Mouse (Mus musculus) hindbrain, embryonic 13.5 days (tissue): ENCODE measurements around the gene Tmem131. TPM values are rescaled to one million over a fixed set of nuclear protein-coding genes. Genes with fewer than 3 reads are reported as not detected.

Experiments used
- ATAC-seq: fragments of 200-750 bp; cut with Nextera tagmentation; 2 replicates; pipeline ENCODE4 v1.8.0; 2017; ENCODE audit warnings: moderate TSS enrichment; ENCODE audit not compliant: low FRiP score
- H3K27ac ChIP-seq: fragments of 300-500 bp; sonication (generic); 2 replicates; pipeline ENCODE4 v1.5.1; 2015; ENCODE audit warnings: inconsistent platforms, mild to moderate bottlenecking, moderate library complexity
- H3K27me3 ChIP-seq: fragments of 300-500 bp; sonication (generic); 2 replicates; pipeline ENCODE4 v1.6.1; 2015; ENCODE audit warnings: mild to moderate bottlenecking, inconsistent platforms
- H3K36me3 ChIP-seq: fragments of 300-500 bp; sonication (generic); 2 replicates; pipeline ENCODE4 v1.6.1; 2015; ENCODE audit warnings: mild to moderate bottlenecking, inconsistent platforms
- H3K4me1 ChIP-seq: fragments of 300-500 bp; sonication (generic); replicated peaks from 2 replicates; pipeline ENCODE4 v1.6.1; 2015; ENCODE audit warnings: inconsistent platforms
- H3K4me2 ChIP-seq: fragments of 300-500 bp; sonication (generic); 2 replicates; pipeline ENCODE4 v1.6.1; 2015; ENCODE audit warnings: inconsistent platforms, mild to moderate bottlenecking, moderate library complexity
- H3K4me3 ChIP-seq: fragments of 300-500 bp; sonication (generic); 2 replicates; pipeline ENCODE4 v1.5.1; 2015; ENCODE audit warnings: mild to moderate bottlenecking, inconsistent platforms
- H3K9ac ChIP-seq: fragments of 300-500 bp; sonication (generic); 2 replicates; pipeline ENCODE4 v1.6.1; 2015; ENCODE audit warnings: mild to moderate bottlenecking, inconsistent platforms
- H3K9me3 ChIP-seq: fragments of 300-500 bp; sonication (generic); 2 replicates; pipeline ENCODE4 v1.6.1; 2016; ENCODE audit warnings: inconsistent platforms
- WGBS: fragments of 180-500 bp; shearing (Covaris S2); methylation state at CpG from one replicate; pipeline ENCODE4 v1.1.7; 2015; 5-methylcytosine and 5-hydroxymethylcytosine counted together
- polyA plus RNA-seq: library from polyadenylated mRNA; unstranded; fragments of >200 nt; fragmentation: Nextera tagmentation; extraction: Ambion mirVana; gene quantifications from 2 replicates; pipeline ENCODE4 v1.2.1, GENCODE M21; 2015

Gene Tmem131
- polyA plus RNA-seq, 1 experiment from 2014 or later: 11.6 TPM

DNA sequence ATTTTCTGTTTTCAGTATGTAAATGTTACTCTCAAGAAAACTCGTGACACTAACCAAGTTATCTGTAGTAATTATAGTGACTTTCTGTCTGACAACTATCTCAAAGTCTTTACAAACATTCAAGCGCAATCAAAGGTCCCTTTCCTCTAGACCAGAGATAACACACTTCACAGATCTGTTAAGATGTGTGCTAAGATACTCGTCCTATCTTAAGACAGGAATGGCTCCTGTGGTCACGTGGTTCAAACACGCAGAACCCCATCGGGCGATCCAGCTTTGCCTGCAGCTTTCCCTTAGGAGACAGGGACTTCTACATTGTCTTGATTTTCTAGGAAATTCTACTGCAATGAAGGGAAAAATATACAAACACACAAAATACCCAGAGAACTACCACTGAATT lies 6.9 kb downstream of the Tmem131 start:
- ATAC-seq: no peak
- Histone ChIP-seq H3K4me3 (no peak overlapping the region), H3K27me3 (no peaks in the 10 kb centered on the region), H3K36me3 (no peaks in the 10 kb centered on the region), H3K4me1 (peaks cover 46% of the 10 kb centered on the region), H3K9me3 (no peaks in the 10 kb centered on the region), H3K9ac (no peak overlapping the region), H3K27ac (no peak overlapping the region), H3K4me2 (0 out of 2 replicates have a peak overlapping the region, but pooled peaks have one; percentile 82)
- WGBS: 88% methylated on average over 7 of the region's 7 CpGs

GRCm38 (mm10) chr1:36934778-36935177 lies 8.7 kb downstream of the Tmem131 start:
- H3K27me3 ChIP-seq: no peaks in the 10 kb centered on the region
- no peaks in the 10 kb centered on the region for H3K36me3 ChIP-seq
- H3K9ac ChIP-seq: no peak overlapping the region
- H3K4me2 ChIP-seq: no peak overlapping the region
- 73% methylated on average over 6 of the region's 6 CpGs for WGBS
- H3K27ac ChIP-seq: no peak overlapping the region
- no peak overlapping the region for H3K4me3 ChIP-seq
- peaks cover 40% of the 10 kb centered on the region for H3K4me1 ChIP-seq
- no peak for ATAC-seq
- H3K9me3 ChIP-seq: no peaks in the 10 kb centered on the region

DNA sequence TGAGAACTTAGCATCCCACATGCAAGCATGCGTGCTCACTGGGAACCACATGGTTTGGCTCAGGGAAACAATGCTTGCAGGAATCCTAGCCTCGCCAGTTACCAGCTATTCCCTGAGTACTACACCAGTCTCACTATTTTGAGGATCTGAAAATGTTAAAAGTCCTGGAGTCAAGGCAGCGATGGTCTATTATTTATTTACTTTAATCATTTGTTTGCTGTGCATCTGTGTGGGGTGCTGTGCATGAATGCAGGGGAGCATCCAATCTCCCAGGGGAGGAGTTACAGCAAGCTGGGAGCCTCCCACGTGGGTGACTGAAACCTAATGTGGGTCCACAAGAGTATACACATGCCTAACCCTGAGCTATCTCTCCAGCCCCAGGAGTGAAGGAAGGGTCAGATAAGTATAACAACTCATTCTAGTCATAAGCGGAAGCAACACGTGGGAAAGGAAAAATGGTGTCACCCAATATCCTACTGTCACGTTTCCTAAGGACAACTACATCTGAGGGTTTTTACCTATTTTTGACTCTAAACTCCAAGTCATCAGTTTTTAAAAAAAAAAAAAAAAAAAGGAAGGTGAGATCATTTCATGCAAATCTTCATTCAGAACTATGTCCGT lies 9.4 kb downstream of the Tmem131 start:
- WGBS: 79% methylated on average over 8 of the region's 8 CpGs
- no peak for ATAC-seq
- Histone ChIP-seq H3K9ac (no peak overlapping the region), H3K4me3 (no peak overlapping the region), H3K36me3 (no peaks in the 10 kb centered on the region), H3K9me3 (no peaks in the 10 kb centered on the region), H3K27me3 (no peaks in the 10 kb centered on the region), H3K27ac (no peak overlapping the region), H3K4me2 (no peak overlapping the region), H3K4me1 (peaks cover 40% of the 10 kb centered on the region)

DNA sequence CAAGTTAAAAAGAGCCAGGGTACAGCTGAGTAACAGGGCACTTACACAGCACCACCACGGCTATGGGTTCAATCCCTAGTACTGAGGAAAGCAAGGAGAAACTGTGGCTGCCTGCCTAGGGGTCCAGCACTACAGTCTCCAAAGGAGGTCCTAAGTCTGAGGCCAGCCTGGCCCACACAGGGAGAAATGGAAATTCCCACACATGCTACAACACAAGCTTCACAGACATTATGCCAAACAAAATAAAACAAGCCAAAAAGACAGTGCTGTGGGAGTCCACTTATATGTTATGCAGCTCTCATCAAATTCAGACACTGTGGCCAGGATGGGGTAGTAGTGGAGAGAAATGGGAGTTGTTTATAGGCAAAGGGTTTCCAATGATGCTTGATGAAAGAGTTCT lies 11.2 kb downstream of the Tmem131 start:
- H3K27me3 ChIP-seq: no peaks in the 10 kb centered on the region
- H3K4me2 ChIP-seq: no peak overlapping the region
- WGBS: 90% methylated on average over 1 of the region's 1 CpGs
- H3K9me3 ChIP-seq: no peaks in the 10 kb centered on the region
- no peak overlapping the region for H3K4me3 ChIP-seq
- H3K36me3 ChIP-seq: no peaks in the 10 kb centered on the region
- no peak overlapping the region for H3K27ac ChIP-seq
- no peak overlapping the region for H3K9ac ChIP-seq
- peaks cover 29% of the 10 kb centered on the region for H3K4me1 ChIP-seq
- ATAC-seq: no peak

DNA sequence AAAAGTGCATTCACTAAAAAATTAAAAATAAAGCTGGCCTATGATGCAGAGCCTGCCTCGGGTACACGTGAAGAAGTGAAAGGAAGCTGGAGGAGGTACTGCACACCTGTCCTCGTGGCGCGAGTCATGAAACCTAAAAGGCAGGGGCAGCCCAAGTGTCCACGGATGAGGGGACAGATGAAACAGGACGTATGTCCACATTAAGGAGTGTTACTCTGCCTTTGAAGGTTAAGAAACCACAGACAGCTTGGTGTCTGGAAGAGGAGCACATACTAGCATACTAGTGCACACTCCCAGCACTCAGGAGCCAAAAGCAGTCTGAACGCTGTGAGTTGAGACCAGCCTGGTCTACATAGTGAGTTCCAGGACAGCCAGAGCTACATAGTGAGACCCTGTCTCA lies 12.6 kb downstream of the Tmem131 start:
- Histone ChIP-seq H3K27ac (no peak overlapping the region), H3K36me3 (no peaks in the 10 kb centered on the region), H3K4me3 (no peak overlapping the region), H3K9ac (no peak overlapping the region), H3K4me1 (peaks cover 19% of the 10 kb centered on the region), H3K4me2 (no peak overlapping the region), H3K9me3 (no peaks in the 10 kb centered on the region), H3K27me3 (no peaks in the 10 kb centered on the region)
- ATAC-seq: no peak
- 91% methylated on average over 8 of the region's 8 CpGs for WGBS

DNA sequence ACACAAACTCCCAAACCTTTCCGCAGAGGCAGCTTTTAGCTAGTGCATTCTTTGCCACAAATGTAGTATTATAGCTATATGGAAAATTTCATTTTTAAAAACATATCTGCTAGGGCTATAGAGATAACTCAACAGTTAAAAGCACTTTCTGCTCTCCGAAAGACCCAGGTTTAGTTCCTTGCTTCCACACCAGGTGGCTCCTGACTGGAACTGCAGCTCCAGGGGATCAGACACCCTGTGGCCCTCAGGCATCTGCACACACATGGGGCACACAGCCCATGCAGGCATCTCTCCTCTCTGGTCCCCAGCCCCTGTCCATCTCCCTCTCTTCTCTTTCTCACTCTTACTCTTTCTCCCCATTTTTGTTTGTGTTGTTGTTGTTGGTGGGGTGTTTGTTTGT lies 13.5 kb downstream of the Tmem131 start:
- ATAC-seq: no peak
- no peak overlapping the region for H3K27ac ChIP-seq
- WGBS: 96% methylated on average over 2 of the region's 2 CpGs
- H3K4me2 ChIP-seq: no peak overlapping the region
- H3K4me1 ChIP-seq: peaks cover 12% of the 10 kb centered on the region
- H3K9ac ChIP-seq: no peak overlapping the region
- no peaks in the 10 kb centered on the region for H3K27me3 ChIP-seq
- H3K9me3 ChIP-seq: no peaks in the 10 kb centered on the region
- H3K4me3 ChIP-seq: no peak overlapping the region
- no peaks in the 10 kb centered on the region for H3K36me3 ChIP-seq

DNA sequence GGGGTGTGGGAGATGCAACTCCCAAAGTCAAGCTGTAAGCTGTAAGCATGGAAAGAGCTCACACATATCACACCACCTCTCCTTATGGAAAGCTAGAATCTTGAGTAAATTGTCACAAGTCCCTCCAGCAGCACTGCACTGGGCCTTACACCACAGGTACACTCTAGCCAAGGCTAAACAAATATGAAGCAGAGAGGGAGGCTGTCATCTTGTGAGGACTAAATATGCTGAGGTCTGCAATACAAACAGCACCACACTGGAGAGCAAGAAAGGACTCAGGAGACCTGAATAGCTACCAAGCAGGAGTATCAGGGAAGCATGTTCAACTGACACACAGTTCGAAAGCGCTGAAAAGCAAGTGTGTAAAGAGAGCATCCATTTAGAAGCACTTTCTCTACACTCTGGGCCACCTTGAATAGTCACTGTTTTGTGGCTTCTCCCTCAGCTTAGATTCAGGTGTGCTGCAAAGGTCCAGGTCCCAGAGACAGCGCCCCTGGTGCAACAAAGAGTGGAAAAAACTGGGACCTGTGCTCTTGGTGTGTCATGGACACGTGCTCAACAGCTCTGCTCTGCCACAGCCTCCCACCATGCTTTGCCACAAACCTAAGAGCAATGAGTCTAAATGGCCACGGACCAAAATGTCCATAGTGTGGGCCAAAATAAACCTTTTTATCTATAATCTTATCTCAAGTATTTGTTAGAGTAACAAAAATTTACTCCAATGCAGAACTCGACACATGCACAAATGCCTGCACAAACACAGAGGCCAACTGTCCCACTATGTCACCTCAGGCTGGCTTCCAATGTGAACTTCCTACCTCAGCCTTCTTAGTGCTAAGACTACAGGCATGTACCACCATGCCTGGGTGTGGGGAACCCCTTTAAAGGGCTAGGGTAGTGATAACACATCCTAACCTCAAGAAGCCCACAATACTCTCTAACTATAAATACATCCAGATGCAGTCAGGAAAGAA lies 14.8 kb downstream of the Tmem131 start:
- no peaks in the 10 kb centered on the region for H3K9me3 ChIP-seq
- no peaks in the 10 kb centered on the region for H3K27me3 ChIP-seq
- ATAC-seq: no peak
- no peak overlapping the region for H3K27ac ChIP-seq
- no peaks in the 10 kb centered on the region for H3K36me3 ChIP-seq
- no peak overlapping the region for H3K9ac ChIP-seq
- H3K4me3 ChIP-seq: no peak overlapping the region
- H3K4me1 ChIP-seq: no peaks in the 10 kb centered on the region; the same call in 1 of the 2 replicates
- WGBS: 95% methylated on average over 6 of the region's 6 CpGs
- no peak overlapping the region for H3K4me2 ChIP-seq

DNA sequence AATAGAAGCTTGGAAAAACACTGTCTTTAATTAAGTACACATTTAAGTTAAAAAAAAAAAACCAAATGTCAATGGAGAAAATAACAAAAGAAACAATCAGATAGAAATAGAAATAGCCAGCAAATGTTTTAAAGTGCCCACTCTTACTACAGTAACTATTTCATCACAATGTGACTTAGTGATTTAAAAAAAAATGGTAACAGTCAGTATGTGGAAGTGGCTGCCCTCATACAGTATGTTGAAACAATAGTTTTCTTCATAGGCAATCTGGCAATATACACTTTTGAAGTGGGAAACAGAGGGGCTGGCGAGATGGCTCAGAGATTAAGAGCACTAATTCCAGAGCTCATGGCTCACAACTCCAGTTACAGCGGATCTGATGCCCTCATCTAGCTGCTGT lies 15.9 kb downstream of the Tmem131 start:
- Histone ChIP-seq H3K4me2 (no peak overlapping the region), H3K4me1 (peaks cover 7% of the 10 kb centered on the region), H3K9ac (no peak overlapping the region), H3K27me3 (no peaks in the 10 kb centered on the region), H3K4me3 (no peak overlapping the region), H3K36me3 (no peaks in the 10 kb centered on the region), H3K9me3 (no peaks in the 10 kb centered on the region), H3K27ac (no peak overlapping the region)
- 90% methylated on average over 2 of the region's 2 CpGs for WGBS
- no peak for ATAC-seq

- Histone ChIP-seq H3K4me1 (peaks cover 14% of the 10 kb centered on the region), H3K9ac (no peak overlapping the region), H3K36me3 (no peaks in the 10 kb centered on the region), H3K27ac (no peak overlapping the region), H3K4me3 (no peak overlapping the region), H3K27me3 (no peaks in the 10 kb centered on the region), H3K9me3 (no peaks in the 10 kb centered on the region), H3K4me2 (no peak overlapping the region)
- ATAC-seq: no peak
- 88% methylated on average over 6 of the region's 6 CpGs for WGBS
Measured at GRCm38 (mm10) chr1:36926738-36927137, 16.7 kb downstream of the Tmem131 start.

GRCm38 (mm10) chr1:36926246-36926645 lies 17.2 kb downstream of the Tmem131 start:
- Histone ChIP-seq H3K9ac (no peak overlapping the region), H3K4me3 (no peak overlapping the region), H3K9me3 (no peaks in the 10 kb centered on the region), H3K4me2 (no peak overlapping the region), H3K27ac (no peak overlapping the region), H3K27me3 (no peaks in the 10 kb centered on the region), H3K4me1 (peaks cover 19% of the 10 kb centered on the region), H3K36me3 (no peaks in the 10 kb centered on the region)
- ATAC-seq: no peak
- 89% methylated on average over 4 of the region's 4 CpGs for WGBS

- ATAC-seq: no peak
- H3K9ac ChIP-seq: no peak overlapping the region
- WGBS: 78% methylated on average over 5 of the region's 5 CpGs
Measured at GRCm38 (mm10) chr1:36925781-36926180, 17.7 kb downstream of the Tmem131 start.

GRCm38 (mm10) chr1:36924853-36925252 lies 18.6 kb downstream of the Tmem131 start:
- no peak for ATAC-seq
- WGBS: 89% methylated on average over 2 of the region's 2 CpGs

More at GRCm38 (mm10) chr1:36925781-36926180, 17.7 kb downstream of the Tmem131 start:
- Histone ChIP-seq H3K27me3 (no peaks in the 10 kb centered on the region), H3K4me3 (no peak overlapping the region), H3K36me3 (no peaks in the 10 kb centered on the region), H3K27ac (no peak overlapping the region), H3K4me2 (no peak overlapping the region), H3K4me1 (peaks cover 24% of the 10 kb centered on the region), H3K9me3 (no peaks in the 10 kb centered on the region)

More at GRCm38 (mm10) chr1:36924853-36925252, 18.6 kb downstream of the Tmem131 start:
- H3K4me2 ChIP-seq: no peak overlapping the region
- no peak overlapping the region for H3K4me3 ChIP-seq
- no peaks in the 10 kb centered on the region for H3K27me3 ChIP-seq
- H3K4me1 ChIP-seq: peaks cover 33% of the 10 kb centered on the region
- no peak overlapping the region for H3K27ac ChIP-seq
- H3K9ac ChIP-seq: no peak overlapping the region
- H3K36me3 ChIP-seq: no peaks in the 10 kb centered on the region
- H3K9me3 ChIP-seq: no peaks in the 10 kb centered on the region
